Mouse (Mus musculus) left cerebral cortex, postnatal 14 days (tissue): ENCODE results near the gene Reg3a. TPM values are rescaled to one million over a fixed set of nuclear protein-coding genes. Genes with fewer than 3 reads are reported as not detected.
"Not testable (repeated sequence)": the region's sequence is repeated elsewhere in the genome, so short reads cannot be mapped to it uniquely, and the experiment has no call there.

Source experiments
- DNase-seq, 2 experiments: peaks; one replicate each; pipeline ENCODE4 v3.0.0; 2021 to 2022; ENCODE audit warnings: low spot score in 2 of 2, mixed read lengths in 1 of 2
- intact Hi-C: fragments of 180-260 bp; cut with DNase I; formaldehyde crosslinking; loops from one replicate; pipeline ENCODE4 v1.15.1; 2025
- long read RNA-seq, 2 experiments: library from polyadenylated mRNA; stranded (forward); transcript quantifications; one replicate each; pipeline ENCODE4 v2.0.0; 2021
- total RNA-seq, 2 experiments: library from RNA; stranded (reverse); gene quantifications; 2 replicates each; pipeline ENCODE4 v1.2.3; 2021

Reg3a gene
- not detected for total RNA-seq
- long read RNA-seq, experiment 1 = 0 reads
- long read RNA-seq, experiment 2 = 0 reads

DNA sequence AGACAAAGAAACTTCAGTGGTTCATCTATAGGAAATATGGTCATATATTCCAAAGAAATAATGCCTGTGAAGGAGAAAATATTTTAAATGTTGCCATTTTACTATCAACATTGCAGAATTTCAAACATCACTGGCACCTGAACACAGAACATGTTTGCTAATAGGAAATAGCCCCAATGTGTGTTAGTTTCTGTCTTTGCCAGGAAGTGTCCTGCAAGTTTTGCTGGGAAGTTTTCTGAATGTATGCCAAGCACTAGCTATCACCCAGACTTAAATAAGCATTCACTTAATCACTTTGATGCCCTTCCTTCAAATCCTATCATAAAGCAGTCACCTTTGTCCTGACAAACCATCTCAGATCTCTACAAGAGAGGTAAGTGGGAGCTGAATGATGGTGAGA lies at the start of gene Reg3a:
Gene Reg3a (plus strand): TSS at position 301 of the 400 bp plus-strand sequence.
- DNase-seq = no peak
- intact Hi-C loops = no loop called here

DNA sequence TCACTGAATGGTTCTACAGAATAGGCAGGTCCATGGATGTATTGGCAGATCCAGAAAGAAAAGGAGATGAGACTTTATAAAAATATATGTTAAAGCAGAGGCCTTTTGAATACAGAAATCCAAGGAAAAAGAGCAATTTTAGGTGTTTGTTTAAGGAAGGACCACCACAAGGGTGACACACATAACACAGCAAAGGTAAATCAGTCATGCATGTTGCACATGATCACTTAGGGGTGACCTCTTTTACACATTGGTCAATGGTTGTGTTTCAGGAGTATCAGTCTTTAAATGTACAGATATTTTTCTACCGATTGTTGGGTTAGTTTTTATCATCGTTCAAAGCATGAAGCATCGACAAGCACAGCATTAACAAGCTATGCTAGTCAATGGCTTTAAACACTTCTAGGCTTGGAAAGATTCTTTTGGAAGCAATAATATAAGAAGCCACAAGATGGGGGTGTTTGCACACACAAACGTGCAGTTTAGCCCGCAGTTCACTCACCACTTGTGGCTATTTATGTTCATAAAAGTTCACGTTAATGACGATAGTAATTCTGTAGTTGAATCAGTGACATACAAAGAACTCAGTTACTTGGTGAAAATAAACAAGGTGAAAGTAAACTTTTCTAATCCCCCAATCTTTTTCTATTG lies 48.5 kb upstream of the Reg3a start:
- intact Hi-C loops = loop anchor here (2.0 to 5.0 kb wide), 2 partner anchors 130 to 181 kb away; no protein-coding TSS in a partner anchor
- peak; percentile 42 to 49 for DNase-seq

GRCm38 (mm10) chr6:78340296-78340695 lies 40.2 kb upstream of the Reg3a start:
- peak; percentile 17 to 51 for DNase-seq
- intact Hi-C loops = no loop called here

DNA sequence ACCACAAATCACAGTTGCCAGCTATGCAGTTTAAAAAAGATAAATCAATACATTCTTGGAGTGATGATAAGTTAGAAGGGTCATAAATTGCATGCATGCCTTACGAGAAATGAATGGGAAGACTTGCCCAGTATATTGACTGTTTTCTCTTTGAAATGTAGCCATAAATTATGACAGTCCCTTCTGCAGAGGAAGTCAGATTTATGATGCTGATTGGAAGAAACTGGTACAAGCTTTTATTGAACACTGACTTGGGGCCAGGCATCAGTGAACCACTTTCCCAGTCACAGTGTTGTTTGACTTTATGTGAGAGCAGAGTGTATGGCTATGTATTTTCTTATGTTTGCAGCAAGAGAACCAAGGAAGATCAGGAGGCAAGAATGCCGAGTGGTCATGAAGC lies 38.8 kb upstream of the Reg3a start:
- DNase-seq = no peak
- intact Hi-C loops = no loop called here

DNA sequence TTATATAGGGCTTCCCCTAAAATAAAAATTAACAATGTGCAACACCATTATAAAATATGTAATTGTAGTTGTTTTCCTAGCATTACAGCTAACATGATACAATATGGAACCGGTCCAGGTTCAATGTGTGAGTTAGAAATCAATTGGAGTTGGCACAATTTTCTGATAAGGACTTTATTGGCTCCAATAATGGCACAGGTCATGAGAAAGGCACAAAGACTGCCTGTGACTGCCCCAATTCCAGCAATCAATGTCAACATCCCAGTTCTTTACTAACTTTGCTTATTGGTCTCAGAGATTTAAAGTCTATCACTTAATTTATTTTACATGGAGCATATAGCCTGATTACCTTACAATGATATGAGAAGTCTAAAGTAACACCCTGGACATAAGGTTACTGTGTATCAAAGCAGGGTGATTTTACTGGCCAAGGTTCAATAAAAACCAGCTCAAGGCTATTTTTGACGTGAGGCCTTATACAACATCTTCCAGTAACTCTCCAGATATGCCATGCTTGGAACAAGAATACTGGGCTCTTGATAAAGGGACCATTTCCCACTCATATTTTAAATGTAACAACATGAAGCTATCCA lies 18.4 kb upstream of the Reg3a start:
- intact Hi-C loops = no loop called here

DNA sequence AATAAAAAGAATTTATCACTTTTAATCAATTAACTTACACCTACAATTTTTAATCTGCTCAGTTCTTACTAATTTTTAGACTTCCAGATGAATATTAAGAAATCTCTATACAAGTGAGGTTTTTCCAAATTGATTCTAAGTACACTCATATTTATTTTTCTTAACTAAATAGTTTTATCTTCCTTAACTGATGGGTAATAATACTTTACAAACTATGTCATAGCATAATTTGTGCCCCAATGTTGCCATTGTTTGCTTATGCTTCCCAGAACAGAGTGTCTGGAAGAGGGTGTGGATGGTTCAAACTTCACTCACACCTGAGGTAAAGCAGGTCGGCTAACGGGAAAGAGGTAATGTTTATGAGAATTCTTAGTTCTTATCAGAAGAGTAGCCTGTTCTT lies 10.2 kb upstream of the Reg3a start, which contains the start of gene Reg3b:
Gene Reg3b (plus strand): TSS at position 301 of the 400 bp plus-strand sequence.
- intact Hi-C loops = no loop called here
- no peak for DNase-seq

More for the DNA sequence above, 18.4 kb upstream of the Reg3a start:
- DNase-seq = no peak

DNA sequence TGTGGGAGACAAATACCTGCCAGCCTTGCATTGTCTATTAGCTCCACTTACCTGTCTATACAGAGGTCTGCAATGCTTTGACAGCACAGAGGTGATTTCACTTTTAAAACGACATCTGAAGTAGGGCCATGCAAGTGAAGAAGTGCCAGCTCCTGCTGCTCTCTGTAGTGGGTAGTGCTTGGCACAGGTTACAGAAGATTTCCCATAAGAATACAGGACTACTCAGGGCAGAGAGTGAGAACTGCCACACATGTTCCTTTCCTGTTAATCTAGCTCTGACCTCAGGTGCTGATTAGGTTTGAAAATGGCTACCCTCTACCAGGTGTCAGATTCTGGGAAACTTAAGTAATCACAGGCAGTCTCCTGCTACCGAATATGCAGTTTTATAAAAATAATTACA lies 1.7 kb upstream of the Reg3a start, which contains the start of gene Reg3d:
Gene Reg3d (minus strand): TSS at position 101 of the 400 bp plus-strand sequence.
- intact Hi-C loops = no loop called here
- no peak for DNase-seq

GRCm38 (mm10) chr6:78385609-78386008 lies 5.1 kb downstream of the Reg3a start:
- DNase-seq = no peak
- intact Hi-C loops = no loop called here

GRCm38 (mm10) chr6:78395323-78395722 lies 14.8 kb downstream of the Reg3a start, which contains the start of gene Reg2:
Gene Reg2 (plus strand): TSS chr6:78395623.
- DNase-seq, intact Hi-C loops: not testable (repeated sequence)

GRCm38 (mm10) chr6:78422411-78422810 lies 41.9 kb downstream of the Reg3a start, which contains the start of gene Reg1:
Gene Reg1 (plus strand): TSS chr6:78422711.
- intact Hi-C loops = not testable (repeated sequence)

GRCm38 (mm10) chr6:78425497-78425896 lies 45.0 kb downstream of the Reg3a start:
- no peak for DNase-seq
- intact Hi-C loops = no loop called here

More at GRCm38 (mm10) chr6:78422411-78422810, 41.9 kb downstream of the Reg3a start, which contains the start of gene Reg1:
- DNase-seq = not testable (repeated sequence)

Other genes with a start within 250 kb of the Reg3a start
- not detected for gene Reg3b, start 10.1 kb upstream of the Reg3a start, total RNA-seq
- not detected for gene Reg3d, start 1.8 kb upstream of the Reg3a start, total RNA-seq
- gene Reg2, start 14.9 kb downstream of the Reg3a start, total RNA-seq = not detected
- gene Reg1, start 42.0 kb downstream of the Reg3a start, total RNA-seq = not detected
- gene Reg3g, start 88.2 kb downstream of the Reg3a start, total RNA-seq = not detected